Mouse (Mus musculus): ENCODE measurements around the gene Galntl6.

- TF ChIP-seq CEBPB (IDR thresholded peaks at IDR 0.05; ENCODE audit: insufficient read depth, poor library complexity, severe bottlenecking) (no peak), POLR2A (IDR thresholded peaks at IDR 0.05; ENCODE audit: insufficient read length, low read depth) (no peak)
Measured at GRCm38 (mm10) chr8:57939856-57940420, 972.5 kb downstream of the Galntl6 start.

All from myocyte (in vitro differentiated cells).